Mouse (Mus musculus): ENCODE data around the gene Dcxr. TPM values are rescaled to one million over a fixed set of nuclear protein-coding genes. Genes with fewer than 3 reads are reported as not detected.

Dcxr gene
- polyA plus RNA-seq, 1 experiment = 65.6 TPM

DNA sequence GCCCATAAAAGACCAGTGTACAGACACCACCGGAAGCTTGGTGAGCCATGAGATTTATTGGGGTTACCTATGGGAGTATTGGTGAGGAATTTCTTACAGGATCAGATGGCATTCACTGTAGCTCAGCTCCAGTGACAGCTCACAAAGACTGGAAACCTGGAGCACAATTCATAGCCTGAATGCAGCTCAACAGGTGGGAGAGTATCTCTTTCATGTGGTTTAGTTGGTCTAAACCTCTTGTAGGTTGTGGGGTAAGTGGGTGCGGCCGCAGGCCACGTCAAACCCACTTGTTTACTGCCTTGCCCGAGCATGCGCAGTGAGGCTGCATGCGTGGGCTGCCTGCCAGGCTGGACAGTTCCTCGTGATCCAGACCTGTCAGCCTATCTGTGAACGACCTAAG is 33.2 kb upstream of the Dcxr start:
- no peak overlapping the region for H3K27ac ChIP-seq (ENCODE audit: insufficient read depth, low read depth, low read length)
- no peak for TF ChIP-seq CTCF (IDR thresholded peaks at IDR 0.05; ENCODE audit: low read depth, low read length)
- TF ChIP-seq POLR2A (IDR thresholded peaks at IDR 0.05; ENCODE audit: borderline replicate concordance, low read depth, low read length) = no peak
- H3K4me3 ChIP-seq (ENCODE audit: insufficient read depth, low read length) = no peak overlapping the region
- H3K4me1 ChIP-seq (ENCODE audit: control insufficient read depth, insufficient read depth, low read length) = peaks cover 9% of the 10 kb centered on the region

DNA sequence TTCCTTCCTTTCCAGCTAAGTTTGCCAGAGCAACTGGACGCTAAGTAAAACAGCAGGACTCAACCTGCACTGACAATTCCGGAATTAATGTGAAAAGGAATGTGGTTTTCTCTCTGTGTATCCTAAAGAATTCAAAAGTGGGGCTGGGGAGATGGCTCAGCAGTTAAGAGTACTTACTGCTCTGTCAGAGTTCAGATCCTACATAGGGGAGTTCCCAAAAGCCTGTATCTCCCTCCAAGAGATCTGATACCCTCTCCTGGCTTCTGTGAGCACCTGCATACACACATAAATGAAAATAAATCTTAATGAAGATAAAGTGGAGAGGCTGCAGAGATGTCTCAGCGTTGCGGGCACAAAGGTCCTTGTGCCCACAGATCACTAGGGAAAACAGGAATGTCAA is 24.5 kb upstream of the Dcxr start:
- no peak overlapping the region for H3K27ac ChIP-seq (ENCODE audit: insufficient read depth, low read depth, low read length)
- no peak overlapping the region for H3K4me3 ChIP-seq (ENCODE audit: insufficient read depth, low read length)
- peaks cover 28% of the 10 kb centered on the region for H3K4me1 ChIP-seq (ENCODE audit: control insufficient read depth, insufficient read depth, low read length)
- no peak for TF ChIP-seq CTCF (IDR thresholded peaks at IDR 0.05; ENCODE audit: low read depth, low read length)
- TF ChIP-seq POLR2A (IDR thresholded peaks at IDR 0.05; ENCODE audit: borderline replicate concordance, low read depth, low read length) = no peak

DNA sequence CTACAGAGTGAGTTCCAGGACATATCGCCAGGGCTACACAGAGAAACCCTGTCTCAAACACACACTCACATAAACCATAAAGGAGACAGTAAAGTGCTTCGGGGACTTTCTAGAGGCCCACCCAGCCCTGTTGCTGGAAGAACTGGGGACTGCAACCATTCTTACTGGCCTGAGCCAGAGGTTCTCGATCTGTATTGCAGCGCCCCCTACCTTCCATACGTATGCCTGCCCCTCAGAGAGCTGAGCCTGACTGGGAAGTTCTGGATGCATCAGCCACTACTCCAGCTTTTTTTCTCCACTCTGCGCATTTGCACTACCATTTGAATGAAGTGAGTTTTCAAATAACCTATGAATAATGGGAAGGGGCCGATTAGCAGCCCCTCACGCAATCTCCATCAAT is 22.3 kb upstream of the Dcxr start:
- Histone ChIP-seq H3K4me1 (ENCODE audit: control insufficient read depth, insufficient read depth, low read length) (peaks cover 37% of the 10 kb centered on the region), H3K4me3 (ENCODE audit: insufficient read depth, low read length) (no peak overlapping the region), H3K27ac (ENCODE audit: insufficient read depth, low read depth, low read length) (no peak overlapping the region)
- no peak for TF ChIP-seq POLR2A (IDR thresholded peaks at IDR 0.05; ENCODE audit: borderline replicate concordance, low read depth, low read length)
- peak; percentile 63; the same call in 1 of the 2 replicates for TF ChIP-seq CTCF (IDR thresholded peaks at IDR 0.05; ENCODE audit: low read depth, low read length)

DNA sequence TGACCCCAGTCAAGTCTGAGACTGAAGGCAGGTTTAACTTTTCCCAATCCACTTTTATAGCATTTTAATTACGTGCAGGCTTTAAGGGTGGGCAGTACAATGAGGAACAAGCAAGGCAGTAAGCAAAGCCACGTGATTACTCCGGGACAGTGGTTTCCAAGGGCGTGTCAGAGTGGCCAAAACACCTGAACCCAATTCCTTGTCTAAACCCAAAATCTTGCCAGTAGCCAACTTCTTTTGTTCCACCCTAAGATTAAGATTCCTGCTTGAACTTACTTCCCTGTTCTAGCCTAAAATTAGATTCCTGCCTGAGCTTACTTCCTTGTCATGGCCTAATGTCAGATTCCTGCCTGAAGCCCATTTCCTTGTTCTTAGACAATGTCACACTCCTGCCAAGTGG is 20.9 kb upstream of the Dcxr start:
- Histone ChIP-seq H3K4me3 (ENCODE audit: insufficient read depth, low read length) (no peak overlapping the region), H3K27ac (ENCODE audit: insufficient read depth, low read depth, low read length) (peak overlapping the region; percentile 88), H3K4me1 (ENCODE audit: control insufficient read depth, insufficient read depth, low read length) (peaks cover 37% of the 10 kb centered on the region)
- TF ChIP-seq CTCF (IDR thresholded peaks at IDR 0.05; ENCODE audit: low read depth, low read length) = no peak
- TF ChIP-seq POLR2A (IDR thresholded peaks at IDR 0.05; ENCODE audit: borderline replicate concordance, low read depth, low read length) = no peak

DNA sequence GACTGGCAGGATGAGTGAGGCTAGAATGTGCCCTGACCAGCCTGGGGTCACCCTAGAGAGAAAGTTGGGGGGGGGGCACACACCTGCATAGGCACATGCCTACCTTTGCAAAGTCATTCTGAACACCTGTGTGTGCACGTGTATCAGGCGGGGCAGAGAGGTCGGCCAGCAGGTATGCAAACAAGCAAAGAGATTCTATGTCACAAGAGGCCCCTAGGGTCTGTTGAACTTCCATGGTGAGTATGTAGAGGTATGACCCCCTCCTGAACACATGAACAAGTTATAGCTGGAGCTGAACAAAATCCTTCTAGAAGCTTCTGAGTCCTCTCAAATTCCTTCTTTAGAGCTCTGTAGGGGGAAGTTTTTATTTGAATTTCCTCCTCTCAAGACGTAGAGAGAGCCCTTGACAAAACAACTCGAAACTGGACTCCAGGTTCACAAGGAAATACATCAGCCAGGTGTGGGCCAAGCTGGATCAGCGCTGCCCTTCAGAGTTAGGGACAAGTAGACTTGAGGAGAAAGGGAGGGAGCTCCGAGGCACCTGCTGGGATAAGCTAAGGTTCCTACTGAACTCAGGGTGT is 17.1 kb upstream of the Dcxr start:
- no peak overlapping the region for H3K27ac ChIP-seq (ENCODE audit: insufficient read depth, low read depth, low read length)
- no peak overlapping the region for H3K4me3 ChIP-seq (ENCODE audit: insufficient read depth, low read length)
- TF ChIP-seq POLR2A (IDR thresholded peaks at IDR 0.05; ENCODE audit: borderline replicate concordance, low read depth, low read length) (no peak), CTCF (IDR thresholded peaks at IDR 0.05; ENCODE audit: low read depth, low read length) (no peak)
- H3K4me1 ChIP-seq (ENCODE audit: control insufficient read depth, insufficient read depth, low read length) = peaks cover 26% of the 10 kb centered on the region

DNA sequence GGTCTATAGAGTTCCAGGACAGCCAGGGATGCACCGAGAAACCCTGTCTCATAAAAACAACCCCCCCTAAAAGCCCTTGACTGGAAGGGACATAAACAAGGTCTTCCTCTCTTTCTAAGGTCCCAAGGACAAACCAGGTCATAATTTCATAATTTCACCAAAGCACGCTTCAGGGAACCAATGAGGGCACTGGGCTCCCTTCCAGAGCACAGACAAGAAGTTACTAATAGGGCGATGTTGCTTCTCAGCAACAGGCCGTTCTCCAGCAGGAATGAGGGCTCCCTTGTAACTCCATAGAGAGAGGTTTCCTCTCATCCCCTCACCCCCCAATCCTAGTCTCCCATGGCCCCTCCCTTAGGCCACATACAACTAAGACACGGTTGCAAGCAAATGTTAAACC is 13.9 kb upstream of the Dcxr start:
- H3K27ac ChIP-seq (ENCODE audit: insufficient read depth, low read depth, low read length) = no peak overlapping the region
- TF ChIP-seq POLR2A (IDR thresholded peaks at IDR 0.05; ENCODE audit: borderline replicate concordance, low read depth, low read length) = no peak
- TF ChIP-seq CTCF (IDR thresholded peaks at IDR 0.05; ENCODE audit: low read depth, low read length) = no peak
- H3K4me3 ChIP-seq (ENCODE audit: insufficient read depth, low read length) = no peak overlapping the region
- H3K4me1 ChIP-seq (ENCODE audit: control insufficient read depth, insufficient read depth, low read length) = peaks cover 3% of the 10 kb centered on the region; the same call in 1 of the 2 replicates

DNA sequence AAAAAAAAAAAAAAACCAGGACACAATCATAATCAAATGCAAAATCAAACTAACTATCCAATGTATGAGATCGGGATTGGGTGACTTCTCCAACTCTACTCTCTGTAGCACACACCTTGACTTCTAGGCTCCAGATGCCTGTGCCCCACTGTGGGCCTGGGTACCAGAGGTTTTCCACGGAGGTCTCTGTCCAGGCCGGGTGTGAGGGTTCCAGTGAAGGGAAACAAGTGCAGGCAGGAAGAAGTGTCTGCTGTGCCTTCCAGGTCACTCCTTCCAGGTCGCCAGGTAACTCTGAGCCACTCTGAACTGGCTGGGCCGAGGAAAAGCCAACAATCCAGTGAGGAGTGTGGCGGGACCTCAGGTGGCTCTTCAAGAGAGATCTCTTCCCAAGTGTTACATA is 9.3 kb upstream of the Dcxr start:
- TF ChIP-seq CTCF (IDR thresholded peaks at IDR 0.05; ENCODE audit: low read depth, low read length) = no peak
- H3K27ac ChIP-seq (ENCODE audit: insufficient read depth, low read depth, low read length) = no peak overlapping the region
- peaks cover 23% of the 10 kb centered on the region for H3K4me1 ChIP-seq (ENCODE audit: control insufficient read depth, insufficient read depth, low read length)
- H3K4me3 ChIP-seq (ENCODE audit: insufficient read depth, low read length) = no peak overlapping the region

DNA sequence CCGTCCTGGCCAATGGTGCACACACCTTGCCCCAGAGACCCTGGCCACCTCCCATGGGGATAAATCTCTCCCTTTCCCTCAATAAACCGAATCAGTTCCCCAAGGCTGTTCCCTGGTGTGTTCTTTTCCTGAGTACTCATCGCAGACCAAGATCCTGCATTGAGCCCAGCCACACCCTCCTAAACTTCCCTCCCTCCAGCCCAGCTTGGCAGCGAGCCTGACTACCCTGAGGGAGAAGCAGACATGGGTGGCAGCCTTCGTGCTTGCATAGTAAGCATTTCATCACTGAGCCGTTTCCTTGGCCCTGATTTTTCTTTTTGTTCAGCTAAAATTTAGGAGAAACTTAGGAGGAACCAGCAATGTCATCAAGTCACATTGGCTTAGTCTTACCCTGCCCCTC is 6.4 kb upstream of the Dcxr start:
- TF ChIP-seq CTCF (IDR thresholded peaks at IDR 0.05; ENCODE audit: low read depth, low read length) (no peak), POLR2A (IDR thresholded peaks at IDR 0.05; ENCODE audit: borderline replicate concordance, low read depth, low read length) (no peak)
- H3K27ac ChIP-seq (ENCODE audit: insufficient read depth, low read depth, low read length) = peak overlapping the region; percentile 80
- H3K4me1 ChIP-seq (ENCODE audit: control insufficient read depth, insufficient read depth, low read length) = peaks cover 48% of the 10 kb centered on the region
- no peak overlapping the region for H3K4me3 ChIP-seq (ENCODE audit: insufficient read depth, low read length)

DNA sequence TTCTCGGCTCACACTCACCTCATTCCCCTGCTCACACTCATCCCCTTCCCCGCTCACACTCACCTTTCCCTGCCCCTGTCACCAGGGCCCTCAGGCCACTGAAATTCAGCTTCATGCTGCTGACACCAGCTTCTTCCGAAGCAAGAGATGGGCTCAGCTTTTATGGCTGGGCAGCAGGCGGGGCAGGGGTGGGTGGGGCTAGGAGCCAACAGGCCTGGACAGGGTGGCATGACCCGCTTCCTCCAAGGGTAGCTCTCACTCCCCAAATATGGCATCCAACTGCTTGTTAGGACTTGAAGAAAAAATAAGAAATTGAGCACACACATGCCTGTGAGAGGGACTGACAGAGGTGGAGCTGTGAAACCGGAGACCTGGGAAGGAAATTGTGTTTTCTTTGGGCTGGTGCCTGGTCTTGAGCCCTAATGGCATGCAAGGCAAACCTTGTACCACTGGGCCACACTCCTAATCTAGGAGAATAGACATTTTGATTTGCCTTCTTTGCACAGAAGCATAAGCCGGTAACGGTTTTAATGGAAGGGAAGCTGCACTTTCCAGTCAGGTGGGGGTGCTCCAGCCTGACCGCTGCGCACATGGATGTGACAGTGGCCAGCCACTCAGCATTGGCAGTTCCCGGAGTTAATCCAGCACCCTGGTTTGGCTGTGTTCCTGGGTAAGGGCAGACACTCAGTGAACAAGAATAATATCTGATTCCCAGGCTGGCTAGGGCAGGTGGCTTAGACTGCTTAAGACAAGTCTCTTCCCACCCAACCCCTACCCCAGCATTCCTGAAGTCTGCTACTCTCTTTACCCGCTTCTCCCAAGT is 5.0 kb upstream of the Dcxr start, which contains the start of gene Cbr2:
TSS of gene Cbr2 (minus strand) at position 257 of the 823 bp plus-strand sequence.
- peaks cover 51% of the 10 kb centered on the region for H3K4me1 ChIP-seq (ENCODE audit: control insufficient read depth, insufficient read depth, low read length)
- no peak within 1 kb of the TSS for H3K4me3 ChIP-seq (ENCODE audit: insufficient read depth, low read length)
- peak within 1 kb of the TSS; percentile 70 for H3K27ac ChIP-seq (ENCODE audit: insufficient read depth, low read depth, low read length)
- TF ChIP-seq CTCF (IDR thresholded peaks at IDR 0.05; ENCODE audit: low read depth, low read length) = no peak
- TF ChIP-seq POLR2A (IDR thresholded peaks at IDR 0.05; ENCODE audit: borderline replicate concordance, low read depth, low read length) = no peak

DNA sequence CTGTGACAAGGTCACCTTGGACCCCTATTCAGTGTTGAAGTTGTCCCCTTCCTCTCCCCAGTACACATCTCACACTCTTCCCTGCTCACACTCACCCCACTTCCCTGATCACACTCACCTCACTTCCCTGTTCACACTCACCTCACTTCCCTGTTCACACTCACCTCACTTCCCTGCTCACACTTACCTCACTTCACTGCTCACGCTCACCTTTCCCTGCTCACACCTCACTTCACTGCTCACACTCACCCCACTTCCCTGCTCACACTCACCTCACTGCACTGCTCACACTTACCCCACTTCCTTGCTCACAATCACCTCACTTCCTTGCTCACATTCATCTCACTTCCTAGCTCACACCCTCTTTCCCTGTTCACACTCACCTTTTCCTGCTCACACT is 4.3 kb upstream of the Dcxr start:
- Histone ChIP-seq H3K4me1 (ENCODE audit: control insufficient read depth, insufficient read depth, low read length) (peaks cover 52% of the 10 kb centered on the region), H3K27ac (ENCODE audit: insufficient read depth, low read depth, low read length) (no peak overlapping the region), H3K4me3 (ENCODE audit: insufficient read depth, low read length) (no peak overlapping the region)
- no peak for TF ChIP-seq CTCF (IDR thresholded peaks at IDR 0.05; ENCODE audit: low read depth, low read length)
- no peak for TF ChIP-seq POLR2A (IDR thresholded peaks at IDR 0.05; ENCODE audit: borderline replicate concordance, low read depth, low read length)
